Mouse (Mus musculus) adrenal gland, adult 2 months (tissue): ENCODE data around the gene Kremen1. TPM values are rescaled to one million over a fixed set of nuclear protein-coding genes. Genes with fewer than 3 reads are reported as not detected.
A peak's percentile ranks its signal among the peaks of the same experiment; 100 is the strongest.

ENCODE experiments used
- DNase-seq: peaks from one replicate; pipeline ENCODE4 v3.0.0; 2021
- polyA plus RNA-seq: library from polyadenylated mRNA; depleted of rRNA; stranded (reverse); fragments of >200 nt; gene quantifications from 2 replicates; pipeline ENCODE4 v1.2.3, GENCODE M21; 2012
- total RNA-seq, 2 experiments: library from RNA; stranded (reverse); gene quantifications; 2 replicates each; pipeline ENCODE4 v1.2.3; 2021

Kremen1 gene
- total and polyA plus RNA-seq, 3 experiments, result 15.8 to 24.6 (median 17.4) TPM

GRCm38 (mm10) chr11:5269846-5270461 lies 8.6 kb upstream of the Kremen1 start:
- no peak for DNase-seq

- DNase-seq, result no peak
Measured at GRCm38 (mm10) chr11:5265764-5266163, 4.4 kb upstream of the Kremen1 start.

- DNase-seq, result no peak
Measured at GRCm38 (mm10) chr11:5263078-5263730, 1.8 kb upstream of the Kremen1 start.

GRCm38 (mm10) chr11:5260942-5261459 lies 357 bp downstream of the Kremen1 start:
- peak; percentile 67 for DNase-seq

GRCm38 (mm10) chr11:5259944-5260598 lies 1.3 kb downstream of the Kremen1 start:
- DNase-seq, result no peak

GRCm38 (mm10) chr11:5258036-5258435 lies 3.3 kb downstream of the Kremen1 start:
- no peak for DNase-seq

GRCm38 (mm10) chr11:5257151-5257862 lies 4.1 kb downstream of the Kremen1 start:
- DNase-seq, result no peak

- DNase-seq, result no peak
Measured at GRCm38 (mm10) chr11:5255509-5256014, 5.8 kb downstream of the Kremen1 start.

GRCm38 (mm10) chr11:5254016-5254415 lies 7.3 kb downstream of the Kremen1 start:
- no peak for DNase-seq

- no peak for DNase-seq
Measured at GRCm38 (mm10) chr11:5253528-5253927, 7.8 kb downstream of the Kremen1 start.

GRCm38 (mm10) chr11:5252727-5253126 lies 8.6 kb downstream of the Kremen1 start:
- DNase-seq, result no peak

- DNase-seq, result no peak
Measured at GRCm38 (mm10) chr11:5251112-5251511, 10.2 kb downstream of the Kremen1 start.

GRCm38 (mm10) chr11:5248200-5248599 lies 13.2 kb downstream of the Kremen1 start:
- DNase-seq, result no peak

- no peak for DNase-seq
Measured at GRCm38 (mm10) chr11:5245431-5245830, 15.9 kb downstream of the Kremen1 start.

GRCm38 (mm10) chr11:5244749-5245130 lies 16.6 kb downstream of the Kremen1 start:
- DNase-seq, result no peak

- DNase-seq, result peak; percentile 72
Measured at GRCm38 (mm10) chr11:5243812-5244748, 17.3 kb downstream of the Kremen1 start.

- DNase-seq, result no peak
Measured at GRCm38 (mm10) chr11:5243208-5243607, 18.1 kb downstream of the Kremen1 start.

- no peak for DNase-seq
Measured at GRCm38 (mm10) chr11:5242158-5242557, 19.2 kb downstream of the Kremen1 start.

GRCm38 (mm10) chr11:5239706-5240690 lies 21.4 kb downstream of the Kremen1 start:
- DNase-seq, result no peak
